Mouse (Mus musculus): ENCODE results near the gene Lekr1. TPM values are rescaled to one million over a fixed set of nuclear protein-coding genes. Genes with fewer than 3 reads are reported as not detected.

The Lekr1 gene
- polyA plus RNA-seq (2015; fragmentation: Nextera tagmentation; extraction: Ambion mirVana), result 7.2 and 9.7 TPM in 2 replicates

- H3K9me3 ChIP-seq (replicated peaks), result no peaks in the 10 kb centered on the region
- peaks cover 9% of the 10 kb centered on the region; the same call in 1 of the 2 replicates for H3K4me1 ChIP-seq
- peak within 1 kb of the TSS; percentile 64 for H3K4me2 ChIP-seq
- H3K4me3 ChIP-seq (replicated peaks), result peak within 1 kb of the TSS; percentile 86
- no peaks in the 10 kb centered on the region for H3K36me3 ChIP-seq
- H3K27me3 ChIP-seq (replicated peaks), result no peaks in the 10 kb centered on the region
- H3K9ac ChIP-seq (replicated peaks), result peak within 1 kb of the TSS; percentile 72
- 1% methylated on average over 73 of the region's 73 CpGs for WGBS
- H3K27ac ChIP-seq (replicated peaks), result peak within 1 kb of the TSS; percentile 86
- ATAC-seq (ENCODE audit: low FRiP score), result peak; percentile 96
Measured at GRCm38 (mm10) chr3:65665977-65666766, at the start of gene Lekr1. Lekr1 (plus strand) TSS chr3:65666228.

- H3K4me3 ChIP-seq (replicated peaks), result no peak overlapping the region
- H3K27me3 ChIP-seq (replicated peaks), result no peaks in the 10 kb centered on the region
- no peak overlapping the region for H3K4me2 ChIP-seq
- no peak overlapping the region for H3K27ac ChIP-seq (replicated peaks)
- H3K4me1 ChIP-seq, result no peaks in the 10 kb centered on the region
- 85% methylated on average over 5 of the region's 5 CpGs for WGBS
- ATAC-seq (ENCODE audit: low FRiP score), result no peak
- no peaks in the 10 kb centered on the region for H3K36me3 ChIP-seq
- no peak overlapping the region for H3K9ac ChIP-seq (replicated peaks)
- H3K9me3 ChIP-seq (replicated peaks), result no peaks in the 10 kb centered on the region
Measured at GRCm38 (mm10) chr3:65617507-65617906, 48.5 kb upstream of the Lekr1 start.

- Histone ChIP-seq H3K27ac (replicated peaks) (no peak overlapping the region), H3K27me3 (replicated peaks) (no peaks in the 10 kb centered on the region), H3K9me3 (replicated peaks) (no peaks in the 10 kb centered on the region), H3K36me3 (no peaks in the 10 kb centered on the region), H3K4me1 (no peaks in the 10 kb centered on the region), H3K9ac (replicated peaks) (no peak overlapping the region), H3K4me2 (no peak overlapping the region), H3K4me3 (replicated peaks) (no peak overlapping the region)
- no peak for ATAC-seq (ENCODE audit: low FRiP score)
- WGBS, result 86% methylated on average over 4 of the region's 4 CpGs
Measured at GRCm38 (mm10) chr3:65619340-65619739, 46.7 kb upstream of the Lekr1 start.

- Histone ChIP-seq H3K36me3 (no peaks in the 10 kb centered on the region), H3K9me3 (replicated peaks) (no peaks in the 10 kb centered on the region), H3K27ac (replicated peaks) (no peak overlapping the region), H3K4me3 (replicated peaks) (no peak overlapping the region), H3K27me3 (replicated peaks) (no peaks in the 10 kb centered on the region), H3K4me2 (no peak overlapping the region), H3K9ac (replicated peaks) (no peak overlapping the region), H3K4me1 (no peaks in the 10 kb centered on the region)
- no peak for ATAC-seq (ENCODE audit: low FRiP score)
- WGBS, result 97% methylated on average over 6 of the region's 6 CpGs
Measured at GRCm38 (mm10) chr3:65623057-65623456, 43.0 kb upstream of the Lekr1 start.

GRCm38 (mm10) chr3:65625496-65626289 is 40.3 kb upstream of the Lekr1 start:
- Histone ChIP-seq H3K9ac (replicated peaks) (no peak overlapping the region), H3K27ac (replicated peaks) (no peak overlapping the region), H3K4me1 (no peaks in the 10 kb centered on the region), H3K27me3 (replicated peaks) (no peaks in the 10 kb centered on the region), H3K4me3 (replicated peaks) (no peak overlapping the region), H3K4me2 (no peak overlapping the region), H3K9me3 (replicated peaks) (no peaks in the 10 kb centered on the region), H3K36me3 (no peaks in the 10 kb centered on the region)
- 79% methylated on average over 8 of the region's 8 CpGs for WGBS
- no peak for ATAC-seq (ENCODE audit: low FRiP score)

GRCm38 (mm10) chr3:65626290-65626914 is 39.6 kb upstream of the Lekr1 start:
- no peaks in the 10 kb centered on the region for H3K36me3 ChIP-seq
- no peak overlapping the region for H3K4me2 ChIP-seq
- H3K27me3 ChIP-seq (replicated peaks), result no peaks in the 10 kb centered on the region
- no peak overlapping the region for H3K27ac ChIP-seq (replicated peaks)
- H3K9ac ChIP-seq (replicated peaks), result no peak overlapping the region
- ATAC-seq (ENCODE audit: low FRiP score), result no peak
- no peaks in the 10 kb centered on the region for H3K9me3 ChIP-seq (replicated peaks)
- H3K4me1 ChIP-seq, result no peaks in the 10 kb centered on the region
- no peak overlapping the region for H3K4me3 ChIP-seq (replicated peaks)
- WGBS, result 86% methylated on average over 7 of the region's 7 CpGs

- Histone ChIP-seq H3K36me3 (no peaks in the 10 kb centered on the region), H3K9ac (replicated peaks) (no peak overlapping the region), H3K4me2 (no peak overlapping the region), H3K4me1 (no peaks in the 10 kb centered on the region), H3K27me3 (replicated peaks) (no peaks in the 10 kb centered on the region), H3K27ac (replicated peaks) (no peak overlapping the region), H3K9me3 (replicated peaks) (no peaks in the 10 kb centered on the region), H3K4me3 (replicated peaks) (no peak overlapping the region)
- ATAC-seq (ENCODE audit: low FRiP score), result no peak
- WGBS, result 39% methylated on average over 6 of the region's 6 CpGs
Measured at GRCm38 (mm10) chr3:65627021-65627706, 38.9 kb upstream of the Lekr1 start.

- no peak for ATAC-seq (ENCODE audit: low FRiP score)
- H3K27ac ChIP-seq (replicated peaks), result no peak overlapping the region
- no peak overlapping the region for H3K4me2 ChIP-seq
- no peaks in the 10 kb centered on the region for H3K36me3 ChIP-seq
- H3K27me3 ChIP-seq (replicated peaks), result no peaks in the 10 kb centered on the region
- no peaks in the 10 kb centered on the region for H3K9me3 ChIP-seq (replicated peaks)
- no peak overlapping the region for H3K9ac ChIP-seq (replicated peaks)
- 79% methylated on average over 2 of the region's 2 CpGs for WGBS
- H3K4me1 ChIP-seq, result no peaks in the 10 kb centered on the region
- H3K4me3 ChIP-seq (replicated peaks), result no peak overlapping the region
Measured at GRCm38 (mm10) chr3:65627707-65628028, 38.4 kb upstream of the Lekr1 start.

- no peak for ATAC-seq (ENCODE audit: low FRiP score)
- 87% methylated on average over 9 of the region's 9 CpGs for WGBS
- no peak overlapping the region for H3K4me2 ChIP-seq
- H3K9me3 ChIP-seq (replicated peaks), result no peaks in the 10 kb centered on the region
- no peak overlapping the region for H3K9ac ChIP-seq (replicated peaks)
- H3K27ac ChIP-seq (replicated peaks), result no peak overlapping the region
- no peak overlapping the region for H3K4me3 ChIP-seq (replicated peaks)
- H3K27me3 ChIP-seq (replicated peaks), result no peaks in the 10 kb centered on the region
- H3K36me3 ChIP-seq, result no peaks in the 10 kb centered on the region
- no peaks in the 10 kb centered on the region for H3K4me1 ChIP-seq
Measured at GRCm38 (mm10) chr3:65629565-65630112, 36.4 kb upstream of the Lekr1 start.

- no peak overlapping the region for H3K4me2 ChIP-seq
- no peaks in the 10 kb centered on the region for H3K4me1 ChIP-seq
- H3K36me3 ChIP-seq, result no peaks in the 10 kb centered on the region
- no peaks in the 10 kb centered on the region for H3K9me3 ChIP-seq (replicated peaks)
- no peak overlapping the region for H3K9ac ChIP-seq (replicated peaks)
- ATAC-seq (ENCODE audit: low FRiP score), result no peak
- no peak overlapping the region for H3K4me3 ChIP-seq (replicated peaks)
- no peaks in the 10 kb centered on the region for H3K27me3 ChIP-seq (replicated peaks)
- WGBS, result 67% methylated on average over 4 of the region's 4 CpGs
- H3K27ac ChIP-seq (replicated peaks), result no peak overlapping the region
Measured at GRCm38 (mm10) chr3:65633604-65634003, 32.4 kb upstream of the Lekr1 start.

GRCm38 (mm10) chr3:65635983-65636382 is 30.0 kb upstream of the Lekr1 start:
- H3K4me3 ChIP-seq (replicated peaks), result no peak overlapping the region
- WGBS, result 55% methylated on average over 9 of the region's 9 CpGs
- no peak overlapping the region for H3K9ac ChIP-seq (replicated peaks)
- H3K9me3 ChIP-seq (replicated peaks), result no peaks in the 10 kb centered on the region
- no peak overlapping the region for H3K4me2 ChIP-seq
- peak; percentile 51; the same call in 1 of the 2 replicates for ATAC-seq (ENCODE audit: low FRiP score)
- no peaks in the 10 kb centered on the region for H3K4me1 ChIP-seq
- H3K27ac ChIP-seq (replicated peaks), result no peak overlapping the region
- no peaks in the 10 kb centered on the region for H3K36me3 ChIP-seq
- no peaks in the 10 kb centered on the region for H3K27me3 ChIP-seq (replicated peaks)
